Mouse (Mus musculus): ENCODE measurements at regions not wholly inside any gene's neighbourhood (a gene's known extent, or its start where the extent isn't known, plus 50 kb on each side); places are given as distances from the start of the nearest gene placed in this dataset.

DNA sequence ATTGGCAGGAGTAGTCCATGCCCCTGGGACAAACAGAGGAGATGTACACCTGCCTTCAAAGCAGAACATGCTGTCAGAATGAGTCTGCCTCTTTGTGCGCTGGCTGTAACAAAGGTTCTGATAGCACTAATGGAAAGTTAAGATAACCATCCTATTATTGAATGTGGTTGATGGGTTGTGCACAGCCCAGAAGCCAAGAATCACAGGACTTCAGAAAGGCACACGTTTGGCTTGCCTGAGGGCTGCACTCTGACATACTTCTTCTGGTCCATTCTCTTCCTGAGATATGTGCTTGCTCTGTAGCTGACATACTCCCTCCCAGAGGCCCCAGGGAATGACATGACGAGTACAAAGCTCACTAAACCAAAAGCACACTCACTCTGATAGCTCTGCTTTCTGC lies 50.1 kb upstream of the Galnt15 start:
- 75% methylated on average over 3 of the region's 3 CpGs for WGBS
- H3K4me1 ChIP-seq = no peaks in the 10 kb centered on the region
- DNase-seq (ENCODE audit: low spot score) = no peak
- no peak overlapping the region for H3K4me3 ChIP-seq
- no peak overlapping the region for H3K27ac ChIP-seq
- H3K36me3 ChIP-seq = no peaks in the 10 kb centered on the region
- H3K27me3 ChIP-seq (ENCODE audit: low read depth, poor library complexity, severe bottlenecking) = no peaks in the 10 kb centered on the region
- H3K9me3 ChIP-seq (replicated peaks) = no peaks in the 10 kb centered on the region

Data from limb, embryonic 10.5 days (tissue).